Mouse (Mus musculus) frontal cortex, postnatal 25 days (tissue): ENCODE data around the gene Sema4d.
"Not testable (repeated sequence)": the region's sequence is repeated elsewhere in the genome, so short reads cannot be mapped to it uniquely, and the experiment has no call there.

Experiments
- DNase-seq, 2 experiments: peaks; one replicate each; pipeline ENCODE4 v3.0.0; 2022; ENCODE audit warnings: low spot score in 2 of 2

The Sema4d gene

DNA sequence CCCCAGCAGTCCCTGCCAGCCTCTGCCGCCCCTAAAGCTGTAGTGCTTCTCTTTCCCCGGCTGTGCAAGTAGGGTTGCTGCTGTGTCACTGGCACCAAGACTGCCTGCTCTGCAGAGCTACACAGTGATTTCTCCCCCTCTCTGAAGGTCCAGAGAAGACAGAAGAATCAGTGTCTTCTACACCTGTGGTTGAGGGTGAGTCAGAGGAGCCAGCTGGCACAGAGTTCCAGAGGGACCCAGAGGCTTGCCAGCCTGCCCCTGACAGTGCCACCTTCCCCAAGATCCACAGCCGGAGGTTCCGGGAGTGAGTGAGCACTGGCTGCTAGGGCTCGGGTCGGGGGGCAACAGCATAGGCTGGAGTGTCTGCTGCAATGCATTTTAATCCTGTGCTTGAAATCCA is 114.9 kb downstream of the Sema4d start:
- DNase-seq: no peak

DNA sequence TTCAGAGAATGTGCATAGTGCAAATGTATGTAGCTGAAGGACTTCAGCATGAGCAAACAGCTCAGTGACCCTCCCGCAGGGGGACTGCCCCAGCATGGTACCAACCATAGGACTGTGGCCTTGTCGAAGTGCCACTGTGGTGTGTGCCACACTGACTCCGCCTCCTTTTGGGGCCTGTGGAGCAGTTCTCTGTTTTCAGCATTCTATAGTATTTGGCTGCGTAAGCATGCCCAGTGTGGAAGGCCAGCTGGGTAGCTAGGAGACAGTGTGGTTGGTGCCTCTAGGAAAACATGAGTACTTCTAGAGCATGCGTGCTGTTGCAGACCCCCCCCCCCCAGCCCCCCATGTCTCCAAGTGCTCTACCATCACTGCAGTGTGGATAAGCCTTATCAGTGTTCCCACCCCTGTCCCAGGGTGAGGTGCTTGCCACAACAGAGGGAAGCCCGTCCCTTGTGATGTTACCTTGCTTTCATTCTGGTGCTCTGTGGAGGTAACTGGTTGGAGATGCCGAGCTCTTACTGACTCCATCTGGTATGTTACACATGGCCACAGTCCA is 115.8 kb downstream of the Sema4d start:
- no peak for DNase-seq

DNA sequence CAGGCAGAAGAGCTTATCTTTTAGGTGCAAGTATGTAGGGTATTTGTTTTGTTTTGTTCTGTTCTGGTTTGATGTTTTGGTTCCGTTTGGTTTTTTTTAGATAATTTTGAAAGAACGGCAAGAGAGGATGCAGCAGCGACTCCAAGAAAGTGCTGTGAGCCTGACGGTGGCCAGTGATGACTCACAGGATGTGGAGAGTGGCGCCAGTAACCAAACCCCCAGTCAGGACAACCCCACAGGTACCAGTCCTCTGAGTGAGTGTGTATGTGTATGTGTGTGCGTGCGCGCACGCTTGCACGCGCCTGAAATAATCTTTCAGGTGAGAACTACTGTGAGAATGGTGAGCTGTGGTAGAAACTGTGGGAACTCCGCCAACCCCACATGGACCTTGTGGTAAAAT is 116.5 kb downstream of the Sema4d start:
- DNase-seq: no peak

DNA sequence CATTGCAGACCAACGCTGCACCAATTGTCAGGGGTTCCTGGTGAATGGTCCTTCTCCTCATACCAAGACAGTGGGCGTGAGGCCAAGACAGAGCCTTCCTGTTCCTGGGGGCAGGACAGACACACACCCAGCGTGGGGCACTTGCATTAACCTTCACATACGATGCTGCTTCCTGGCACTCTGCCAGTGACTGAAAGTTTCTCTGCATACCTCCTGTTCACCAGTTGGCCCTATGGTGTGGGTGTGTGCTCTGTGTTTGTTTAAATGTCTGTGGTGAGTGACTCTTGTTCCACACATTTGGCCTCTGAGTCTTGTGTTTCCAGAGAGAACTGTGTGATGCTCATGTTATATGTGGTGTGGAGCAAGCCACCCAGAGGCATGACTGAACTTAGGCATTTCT is 116.9 kb downstream of the Sema4d start:
- DNase-seq: no peak

GRCm38 (mm10) chr13:51668195-51668594 is 125.4 kb downstream of the Sema4d start:
- not testable (repeated sequence) for DNase-seq

- no peak for DNase-seq
Measured at GRCm38 (mm10) chr13:51663561-51663960, 130.0 kb downstream of the Sema4d start.

DNA sequence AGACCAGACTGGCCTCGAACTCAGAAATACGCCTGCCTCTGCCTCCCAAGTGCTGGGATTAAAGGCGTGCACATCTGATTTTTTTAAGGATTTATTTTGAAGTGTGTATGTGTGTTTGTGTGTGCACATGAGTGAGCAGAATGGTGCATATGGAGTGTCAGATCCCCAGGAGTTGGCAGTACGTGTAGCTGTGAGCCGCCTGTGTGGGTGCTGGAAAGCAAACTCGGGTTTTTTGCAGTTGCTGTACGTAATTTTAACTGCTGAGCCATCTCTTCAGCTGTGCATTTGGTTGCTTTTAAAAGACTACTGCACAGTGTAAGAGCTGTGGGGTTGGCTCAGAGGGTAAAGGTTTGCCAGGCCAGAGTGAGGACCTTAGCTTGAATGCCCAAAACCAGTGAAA is 134.0 kb downstream of the Sema4d start:
- no peak for DNase-seq

DNA sequence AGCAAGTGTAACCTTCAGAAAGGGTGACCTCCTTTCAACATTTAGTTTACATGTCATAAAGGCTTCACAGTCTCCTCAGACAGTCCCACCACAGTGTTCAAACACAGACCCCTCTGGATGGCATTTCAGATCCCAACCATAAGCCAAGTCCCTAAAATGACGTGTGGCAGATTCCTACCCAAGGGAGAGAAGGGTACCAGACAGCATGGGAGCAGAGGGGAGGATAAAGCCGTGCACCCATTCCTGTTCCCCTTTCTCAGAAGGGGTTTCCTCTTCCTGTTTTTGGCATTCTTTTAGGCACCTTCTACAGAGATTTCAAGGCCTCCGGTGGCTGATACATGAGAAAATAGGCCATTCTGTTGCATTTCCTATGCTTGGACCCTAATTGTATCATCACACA is 135.5 kb downstream of the Sema4d start:
- no peak for DNase-seq

DNA sequence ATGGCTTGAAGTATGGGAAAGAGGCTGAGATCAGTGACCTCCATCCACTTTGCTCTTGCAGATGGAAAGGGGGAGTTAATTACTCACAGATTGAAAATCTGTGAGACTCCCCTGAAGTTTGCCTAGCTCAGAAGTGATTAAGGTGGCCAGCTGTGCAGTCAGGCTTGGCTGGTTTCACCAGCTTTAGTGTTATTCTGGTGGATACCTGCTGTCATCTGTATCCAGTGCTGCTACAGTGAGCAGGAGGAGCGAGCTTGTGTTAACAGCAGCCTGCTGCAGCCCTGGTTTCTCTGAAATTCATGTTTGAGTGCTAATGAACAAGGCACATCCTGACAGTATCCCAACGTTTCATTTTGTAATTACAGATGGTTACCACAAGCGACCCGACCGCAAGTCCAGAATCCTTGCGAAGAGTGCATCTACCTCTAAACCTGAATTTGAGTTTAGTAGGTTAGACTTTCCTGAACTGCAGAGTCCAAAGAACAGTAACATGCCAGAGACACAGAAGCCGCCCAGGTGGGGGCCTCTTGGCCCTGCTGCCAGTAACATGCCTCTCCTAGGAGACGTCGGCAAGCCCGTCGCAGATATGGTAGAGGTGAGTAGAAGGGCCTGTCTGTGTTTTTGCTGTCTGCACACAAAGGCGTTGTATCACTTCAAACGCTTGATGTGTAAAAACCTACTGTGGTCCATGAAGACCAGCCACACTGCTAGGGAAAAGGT is 136.9 kb downstream of the Sema4d start:
- no peak for DNase-seq

DNA sequence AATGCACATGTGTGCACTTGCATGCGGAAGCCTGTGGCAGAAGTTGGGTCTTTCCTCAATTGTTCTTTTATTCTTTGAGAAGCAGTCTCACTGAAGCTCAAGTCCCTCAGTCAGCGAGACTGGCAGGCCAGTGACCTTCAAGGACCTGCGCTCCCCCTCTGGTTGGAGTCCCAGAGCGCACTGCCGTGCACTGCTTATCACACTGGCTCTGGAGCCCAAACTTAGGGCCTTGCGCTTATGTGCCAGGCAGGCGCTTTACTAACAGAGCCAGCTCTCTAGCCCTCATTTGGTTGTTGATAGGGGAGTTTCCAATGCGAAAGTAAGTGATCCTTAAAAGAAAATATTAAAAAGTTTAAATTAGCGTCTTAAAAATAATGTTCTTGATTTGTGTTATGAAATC is 139.6 kb downstream of the Sema4d start:
- no peak for DNase-seq

GRCm38 (mm10) chr13:51653159-51653558 is 140.4 kb downstream of the Sema4d start:
- no peak for DNase-seq

- peak; percentile 90 to 92 for DNase-seq
Measured at GRCm38 (mm10) chr13:51651408-51652064, 142.0 kb downstream of the Sema4d start, which contains the start of gene Secisbp2. Secisbp2 (plus strand) TSS chr13:51651697.

DNA sequence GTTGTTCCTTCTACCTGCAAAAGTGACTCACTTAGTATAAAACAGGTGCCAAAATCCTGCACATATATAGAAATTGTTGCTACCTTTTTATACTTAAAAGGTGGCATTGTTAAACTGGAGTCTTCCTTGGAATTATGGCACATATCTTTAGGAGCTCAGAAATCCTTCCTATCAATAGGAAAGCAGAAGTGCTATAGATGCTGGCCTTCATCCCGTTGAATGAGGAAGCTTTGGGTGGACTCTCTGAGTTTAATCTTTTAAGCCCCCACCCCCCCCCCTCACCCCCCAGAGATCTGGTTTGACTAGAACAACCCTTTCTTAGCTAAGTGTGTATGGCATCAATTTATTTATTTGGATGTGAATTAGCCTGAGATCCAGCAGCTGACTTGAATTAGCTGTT is 143.8 kb downstream of the Sema4d start:
- no peak for DNase-seq

GRCm38 (mm10) chr13:51648237-51648636 is 145.3 kb downstream of the Sema4d start:
- DNase-seq: no peak

DNA sequence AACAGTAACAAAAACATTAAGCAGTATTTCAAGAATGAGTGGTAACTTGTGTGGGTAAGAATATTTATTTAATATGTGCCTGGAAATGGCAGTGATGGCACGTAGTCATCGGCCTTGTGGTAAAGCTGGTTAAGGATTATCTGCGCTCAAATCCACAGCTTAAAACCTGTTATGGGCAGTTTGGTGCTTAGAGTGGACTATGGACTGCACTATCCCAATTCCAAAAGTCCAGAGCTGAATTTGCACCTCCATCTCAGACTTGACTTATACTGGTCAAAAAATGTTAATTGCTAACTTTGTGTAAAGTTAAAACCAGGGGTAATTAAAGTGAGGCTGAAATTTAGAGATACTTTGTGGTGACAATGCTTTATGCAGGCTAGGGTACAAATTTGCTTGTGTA is 145.8 kb downstream of the Sema4d start:
- no peak for DNase-seq

DNA sequence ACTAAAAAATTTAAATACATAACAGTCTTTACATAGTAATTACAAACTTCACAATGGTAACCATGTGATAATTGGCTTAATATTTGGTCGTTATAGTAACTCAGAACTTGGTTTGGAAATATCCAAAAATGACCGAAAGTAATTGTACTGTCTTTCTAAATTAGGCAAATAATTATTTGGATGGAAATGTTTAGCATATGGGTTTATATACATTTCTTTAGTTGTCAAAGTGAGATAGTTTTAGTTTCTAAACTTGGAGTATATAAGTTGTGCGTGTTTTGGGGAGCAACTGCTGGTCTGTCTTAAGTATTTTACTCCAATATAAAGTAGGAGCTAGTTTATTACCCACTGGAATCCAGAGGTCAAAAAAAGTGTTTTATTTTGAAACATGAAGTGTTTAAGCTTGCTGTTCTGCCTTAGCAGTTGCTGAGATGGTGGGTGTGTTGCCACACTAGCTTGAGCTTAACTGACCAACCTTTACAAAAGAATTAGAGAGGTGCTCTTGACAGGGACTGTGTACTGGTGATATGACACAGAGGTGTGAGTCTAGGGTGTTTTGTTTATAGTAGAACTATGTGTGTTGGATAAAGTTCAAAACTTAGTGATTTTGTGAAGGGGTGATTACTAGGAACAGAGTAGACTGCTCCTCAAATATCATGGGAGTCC is 147.1 kb downstream of the Sema4d start:
- no peak for DNase-seq

- DNase-seq: no peak
Measured at GRCm38 (mm10) chr13:51645872-51646271, 147.7 kb downstream of the Sema4d start.

GRCm38 (mm10) chr13:51644829-51645789 is 148.4 kb downstream of the Sema4d start, which contains the start of gene Cks2:
Cks2 (plus strand) TSS chr13:51645232.
- DNase-seq: peak; percentile 93 to 94

DNA sequence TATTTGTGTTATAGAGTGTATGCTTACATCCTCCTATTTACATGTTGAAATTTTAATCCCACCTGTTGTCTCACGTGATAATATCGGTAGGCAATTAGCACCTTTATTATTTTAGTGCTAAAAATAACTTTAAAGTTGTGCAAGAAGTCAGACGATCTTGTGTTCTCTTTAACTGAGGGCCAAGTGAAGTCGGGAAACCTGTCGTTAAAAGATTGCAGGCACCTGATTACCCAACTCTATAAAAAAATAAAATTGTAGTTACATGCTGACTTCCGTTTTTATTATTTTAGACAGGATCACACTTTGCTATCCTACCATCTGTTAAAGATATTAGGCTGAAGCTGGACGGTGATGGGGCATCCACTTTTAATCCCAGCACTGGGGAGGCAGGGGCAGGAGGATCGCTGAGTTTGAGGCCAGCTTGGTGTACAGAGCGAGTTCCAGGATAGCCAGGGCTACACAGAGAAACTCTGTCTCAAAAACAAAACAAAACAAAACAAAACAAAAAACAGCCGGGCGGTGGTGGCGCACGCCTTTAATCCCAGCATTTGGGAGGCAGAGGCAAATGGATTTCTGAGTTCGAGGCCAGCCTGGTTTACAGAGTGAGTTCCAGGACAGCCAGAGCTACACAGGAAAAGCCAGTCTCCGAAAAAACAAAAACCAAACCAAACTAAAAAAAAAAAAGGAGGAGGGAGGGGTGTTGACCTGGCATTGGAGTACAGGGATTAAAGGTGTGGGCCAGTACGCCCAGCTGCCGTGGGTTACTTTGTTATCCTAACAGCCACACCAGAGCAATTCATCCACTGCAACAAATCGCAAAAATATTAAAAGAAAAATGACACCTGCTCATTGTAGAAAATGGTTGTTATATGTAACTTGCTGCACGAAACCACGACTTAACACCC is 149.4 kb downstream of the Sema4d start:
- no peak for DNase-seq

DNA sequence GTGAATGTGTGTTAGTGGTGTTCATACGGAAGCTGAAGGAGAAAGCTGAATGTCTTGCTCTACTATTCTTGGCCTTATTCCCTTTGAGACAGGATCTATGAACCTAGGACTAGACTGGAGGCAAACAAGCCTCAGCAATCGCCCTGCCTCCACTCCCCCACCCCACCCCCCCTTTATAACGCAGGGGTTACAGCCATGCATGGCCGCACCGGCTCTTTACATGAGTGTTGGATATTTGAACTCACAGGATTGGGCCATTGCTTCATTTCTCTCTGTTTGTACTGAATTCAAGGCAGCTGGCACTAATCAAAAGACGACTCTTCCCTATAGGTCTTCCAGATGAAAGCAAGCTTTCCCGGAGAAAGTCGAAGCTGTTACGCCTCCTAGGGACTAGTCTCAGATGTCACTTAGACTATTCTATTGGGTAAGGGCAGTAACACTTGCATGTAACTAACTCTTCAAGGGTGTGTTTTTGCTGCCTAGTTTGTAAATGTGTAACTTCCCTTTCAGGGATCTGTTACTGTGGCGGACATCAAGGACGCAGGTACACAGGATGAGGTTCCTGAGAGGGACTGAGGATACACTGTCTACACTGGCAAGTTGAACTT is 151.3 kb downstream of the Sema4d start:
- no peak for DNase-seq
